Mouse (Mus musculus) erythroblast, embryonic 14.5 days (primary cell): ENCODE measurements around the gene Bhlha9.

Experiments
- GATA1 ChIP-seq: IDR thresholded peaks from 2 replicates; pipeline ENCODE4 v1.6.1; 2012; ENCODE audit warnings: low read length, inconsistent platforms, mixed read lengths
- TAL1 ChIP-seq: IDR thresholded peaks from 3 replicates; pipeline ENCODE4 v1.6.1; 2012; ENCODE audit warnings: low read length, inconsistent platforms, mixed read lengths

DNA sequence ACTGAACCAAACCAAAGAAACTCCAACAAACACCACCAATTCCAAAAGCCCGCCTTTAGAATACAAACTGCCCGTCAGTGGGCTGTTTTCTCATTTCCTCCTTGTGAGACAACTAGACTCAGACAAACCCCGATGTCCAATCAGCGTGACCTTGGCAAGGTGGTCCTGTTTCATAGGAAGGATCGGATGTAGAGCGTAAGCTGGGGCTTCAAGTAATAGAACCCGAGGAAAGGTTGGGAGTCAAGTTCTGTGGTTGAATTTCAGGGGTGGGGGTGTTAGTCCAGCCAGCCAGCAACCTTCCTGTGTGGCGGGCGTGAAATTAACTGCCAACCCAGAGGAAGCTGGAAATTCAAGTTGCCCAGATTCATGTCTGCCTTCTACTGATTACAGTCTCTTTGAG lies 27.2 kb upstream of the Bhlha9 start:
- no peak for TF ChIP-seq GATA1
- TF ChIP-seq TAL1 = no peak
